Mouse (Mus musculus): ENCODE data around the gene Krtap16-1.
A peak's percentile ranks its signal among the peaks of the same experiment; 100 is the strongest.

Gene Krtap16-1

GRCm38 (mm10) chr11:99986180-99986647 is at the start of gene Krtap16-1:
Gene Krtap16-1, minus strand, starts transcription at chr11:99986597.
- no peak for DNase-seq (ENCODE audit: low spot score)

DNA sequence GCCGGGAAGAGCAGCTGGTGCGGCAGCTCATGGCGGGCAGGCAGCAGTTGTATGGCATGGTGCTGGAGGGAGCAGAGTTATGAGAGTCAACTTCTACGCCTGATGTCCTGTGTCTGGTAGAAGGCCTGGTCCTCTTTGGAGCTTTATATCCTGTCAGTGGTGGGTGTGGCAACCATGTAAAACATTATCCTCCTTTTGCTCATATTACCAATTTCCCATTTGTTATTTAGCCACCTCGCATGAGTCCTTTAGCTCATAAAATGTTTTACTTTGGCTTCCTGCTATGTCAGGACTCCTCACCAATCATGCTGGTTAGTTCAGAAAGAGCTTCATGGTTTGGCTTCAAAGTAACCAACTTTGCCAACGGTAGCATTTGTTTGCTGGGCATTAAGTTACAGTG is 43.4 kb upstream of the Krtap16-1 start, which contains the start of gene Krt33b:
Gene Krt33b (minus strand): TSS at position 101 of the 400 bp plus-strand sequence.
- DNase-seq (ENCODE audit: low spot score) = no peak

DNA sequence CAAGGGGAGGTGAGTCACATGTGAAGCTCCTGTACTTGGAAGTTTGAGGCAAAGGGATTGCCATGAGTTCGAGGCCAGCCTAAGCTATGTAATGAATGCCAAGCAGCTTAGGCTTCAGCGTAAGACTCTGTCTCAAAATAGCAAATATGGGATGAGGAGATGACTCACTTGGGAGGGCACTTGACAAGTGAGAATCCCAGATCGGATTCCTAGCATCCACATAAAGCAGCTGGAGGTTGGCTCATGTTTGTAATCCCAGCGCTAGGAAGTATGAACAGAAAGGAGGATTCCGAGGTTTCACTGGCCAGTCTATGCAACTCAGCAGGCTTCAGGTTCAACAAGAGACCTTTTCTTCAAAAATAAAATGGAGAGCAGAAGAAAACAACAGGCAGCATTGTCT is 35.0 kb upstream of the Krtap16-1 start:
- no peak for DNase-seq (ENCODE audit: low spot score)

DNA sequence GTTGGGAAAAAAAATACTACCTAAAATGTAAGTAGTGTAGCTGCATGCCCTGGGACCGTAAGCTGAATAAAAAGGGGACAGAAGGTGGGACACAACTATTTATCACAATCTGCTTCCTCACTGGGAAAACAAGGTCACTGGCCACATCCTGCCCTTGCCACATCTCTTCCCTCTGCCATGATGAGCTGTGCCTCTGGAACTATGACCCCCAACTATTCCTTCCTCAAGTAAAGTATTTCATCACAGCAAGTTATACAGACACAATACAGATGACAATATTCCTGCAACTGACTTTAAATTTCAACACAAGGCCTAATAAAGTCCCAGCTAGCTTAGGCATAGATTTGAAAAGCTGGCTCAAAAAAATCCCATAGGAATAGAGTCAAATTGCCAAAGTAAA is 33.1 kb upstream of the Krtap16-1 start:
- DNase-seq (ENCODE audit: low spot score) = no peak

DNA sequence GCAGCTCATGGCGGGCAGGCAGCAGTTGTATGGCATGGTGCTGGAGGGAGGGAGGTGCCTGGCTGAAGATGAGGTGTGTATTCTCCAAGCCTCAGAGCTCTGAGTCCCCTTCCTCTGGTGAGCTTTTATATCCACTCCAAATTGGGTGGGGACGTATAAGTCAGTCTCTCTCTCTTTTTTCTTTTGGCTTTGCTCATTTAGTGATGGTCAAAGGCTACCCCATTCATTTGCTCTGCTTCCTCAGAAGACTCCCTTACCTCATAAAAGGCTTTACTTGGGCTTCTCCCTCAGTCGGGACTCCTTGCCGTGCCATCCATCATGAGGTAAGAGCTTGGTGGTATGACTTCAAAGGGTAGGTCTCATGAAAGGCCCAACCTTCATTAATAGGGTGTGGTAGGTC is 29.7 kb upstream of the Krtap16-1 start, which contains the start of gene Krt33a:
Gene Krt33a (minus strand): TSS at position 101 of the 400 bp plus-strand sequence.
- DNase-seq (ENCODE audit: low spot score) = no peak

GRCm38 (mm10) chr11:100013691-100014171 is 27.3 kb upstream of the Krtap16-1 start:
- DNase-seq (ENCODE audit: low spot score) = no peak

DNA sequence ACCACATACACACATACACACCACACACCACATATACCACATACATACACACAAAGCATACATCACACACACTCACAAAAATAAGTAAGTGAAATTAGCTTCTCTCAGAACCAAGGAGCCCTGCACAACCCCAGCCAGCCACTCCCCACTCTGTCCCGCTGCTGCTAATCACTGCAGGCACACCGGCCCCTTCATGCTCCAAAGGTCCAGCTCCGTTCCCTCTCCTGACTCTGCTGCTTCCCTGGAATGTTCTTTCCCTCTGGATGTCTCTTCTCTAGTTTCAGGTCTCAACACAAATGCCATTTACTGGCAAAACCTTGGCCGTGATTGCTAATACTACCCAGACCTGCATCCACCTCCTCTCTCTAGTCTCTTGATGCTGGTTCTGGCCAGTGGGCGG is 24.3 kb upstream of the Krtap16-1 start:
- no peak for DNase-seq (ENCODE audit: low spot score)

DNA sequence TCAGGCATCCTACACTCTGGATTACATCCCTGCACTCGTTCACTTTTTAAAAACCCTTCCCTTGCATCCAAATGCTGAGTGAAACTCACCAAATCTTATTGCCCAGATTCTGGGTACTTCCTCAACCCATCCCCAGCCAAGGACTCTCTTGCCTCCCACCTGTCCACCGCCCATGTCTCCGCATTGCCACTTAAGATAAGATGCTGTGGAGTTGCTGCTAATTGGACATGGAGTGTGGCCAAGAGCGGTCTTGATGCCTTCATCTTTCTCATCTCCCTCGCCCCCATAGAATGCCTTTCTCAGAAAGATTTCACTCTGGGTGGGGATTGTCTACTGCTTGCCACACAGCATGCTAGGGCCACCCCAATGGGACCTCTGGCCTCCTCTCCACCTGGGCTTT is 21.9 kb upstream of the Krtap16-1 start:
- no peak for DNase-seq (ENCODE audit: low spot score)

DNA sequence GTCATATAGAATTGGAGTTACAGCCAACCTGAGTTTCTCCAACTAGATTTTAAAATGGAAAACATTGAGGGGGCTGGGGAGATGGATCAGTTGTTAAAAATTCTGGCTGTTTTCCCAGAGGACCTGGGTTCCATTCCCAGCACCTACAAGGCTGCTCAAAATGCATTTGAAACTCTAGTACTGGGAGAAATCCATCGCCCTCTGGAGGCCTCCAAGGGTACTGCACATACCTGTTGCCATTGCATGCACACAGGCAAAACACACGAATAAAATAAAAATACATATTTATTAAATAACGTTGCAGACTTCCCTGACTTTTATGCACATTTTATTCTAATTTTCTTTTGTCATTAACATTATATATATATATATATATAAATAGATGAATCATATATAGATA is 20.2 kb upstream of the Krtap16-1 start:
- no peak for DNase-seq (ENCODE audit: low spot score)

DNA sequence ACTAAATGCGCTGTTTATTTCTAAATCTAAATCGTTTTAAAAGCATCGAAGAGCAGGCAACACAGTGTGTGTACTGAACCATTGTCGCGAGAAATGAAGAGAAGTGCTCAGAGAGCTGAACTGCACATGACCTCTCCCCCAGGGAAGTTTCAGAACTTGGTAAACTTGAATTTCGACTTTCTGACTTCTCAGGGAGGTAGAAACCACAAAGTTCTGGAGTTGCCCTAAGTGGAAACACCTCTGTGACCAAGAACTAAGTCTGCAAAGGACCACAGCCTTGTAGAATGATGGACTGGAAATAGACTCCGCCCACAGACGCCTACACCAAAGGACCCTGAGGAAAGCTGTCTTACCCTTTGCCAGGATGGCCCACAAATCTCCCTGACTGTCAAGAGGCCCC is 19.5 kb upstream of the Krtap16-1 start:
- no peak for DNase-seq (ENCODE audit: low spot score)

DNA sequence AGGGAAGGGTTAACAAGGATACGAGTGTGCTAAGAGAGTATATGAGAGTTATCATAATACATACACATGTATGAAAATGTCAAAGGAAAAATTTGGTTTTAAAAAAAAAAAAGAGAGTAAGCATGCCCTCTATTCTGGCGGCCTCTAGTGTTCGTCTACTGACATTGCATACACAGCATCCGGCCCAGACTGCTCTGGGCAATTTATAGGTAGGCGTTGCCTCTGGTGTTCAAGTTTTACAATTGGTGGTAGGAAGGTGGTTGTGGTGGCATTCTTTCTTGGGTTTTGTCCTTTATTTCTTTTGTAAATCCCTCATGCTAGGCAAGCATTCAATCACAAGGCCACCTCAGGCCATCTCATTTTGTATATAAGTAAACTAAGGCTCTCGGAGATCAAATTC is 18.4 kb upstream of the Krtap16-1 start:
- peak; percentile 63 for DNase-seq (ENCODE audit: low spot score)

GRCm38 (mm10) chr11:99999091-99999490 is 12.7 kb upstream of the Krtap16-1 start:
- no peak for DNase-seq (ENCODE audit: low spot score)

GRCm38 (mm10) chr11:99994384-99994661 is 7.9 kb upstream of the Krtap16-1 start:
- no peak for DNase-seq (ENCODE audit: low spot score)

- no peak for DNase-seq (ENCODE audit: low spot score)
Observed at GRCm38 (mm10) chr11:99993620-99994383, 7.4 kb upstream of the Krtap16-1 start, which contains the start of gene Krtap17-1. Gene Krtap17-1, minus strand, starts transcription at chr11:99993994.

DNA sequence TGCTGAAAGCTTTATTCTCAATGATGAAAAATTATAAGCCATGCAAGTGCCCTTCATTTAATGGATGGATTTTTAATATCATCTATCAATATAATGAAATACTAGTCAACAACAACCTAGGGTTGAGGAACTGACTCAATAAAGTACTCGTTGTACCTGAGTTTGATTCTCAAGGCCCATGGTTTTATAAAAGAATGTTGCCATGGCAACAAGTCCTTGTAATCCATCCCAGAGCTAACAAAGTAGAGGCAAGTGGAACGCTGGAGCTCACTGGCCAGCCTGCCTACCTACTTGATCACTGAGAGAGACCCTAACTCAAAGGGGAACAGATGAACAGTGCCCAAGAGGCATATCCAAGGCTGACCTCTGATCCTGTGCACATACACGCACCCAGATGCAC is 4.2 kb upstream of the Krtap16-1 start:
- no peak for DNase-seq (ENCODE audit: low spot score)

GRCm38 (mm10) chr11:99989881-99990405 is 3.5 kb upstream of the Krtap16-1 start:
- no peak for DNase-seq (ENCODE audit: low spot score)

DNA sequence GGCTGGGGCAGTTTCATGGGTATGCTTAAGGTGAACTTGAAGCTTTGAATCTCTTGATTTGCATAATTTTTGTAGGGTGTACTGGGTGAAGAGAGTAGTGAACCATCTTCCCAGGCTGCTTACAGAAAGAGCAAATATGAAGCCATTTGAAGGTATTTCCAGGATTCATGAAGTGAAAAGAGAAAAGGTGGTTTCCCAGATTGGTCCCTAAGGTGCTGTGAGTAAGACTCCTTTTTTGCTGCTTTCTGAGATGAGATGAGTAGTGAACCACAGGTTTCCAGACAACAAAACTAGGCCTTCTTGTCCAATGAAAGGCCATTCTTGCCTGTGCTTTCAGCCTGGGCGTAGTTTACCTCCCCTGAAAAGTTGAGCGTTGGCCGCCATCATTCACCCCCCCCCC is 2.1 kb upstream of the Krtap16-1 start:
- DNase-seq (ENCODE audit: low spot score) = no peak

- no peak for DNase-seq (ENCODE audit: low spot score)
Observed at GRCm38 (mm10) chr11:99985291-99986092, 905 bp downstream of the Krtap16-1 start.

DNA sequence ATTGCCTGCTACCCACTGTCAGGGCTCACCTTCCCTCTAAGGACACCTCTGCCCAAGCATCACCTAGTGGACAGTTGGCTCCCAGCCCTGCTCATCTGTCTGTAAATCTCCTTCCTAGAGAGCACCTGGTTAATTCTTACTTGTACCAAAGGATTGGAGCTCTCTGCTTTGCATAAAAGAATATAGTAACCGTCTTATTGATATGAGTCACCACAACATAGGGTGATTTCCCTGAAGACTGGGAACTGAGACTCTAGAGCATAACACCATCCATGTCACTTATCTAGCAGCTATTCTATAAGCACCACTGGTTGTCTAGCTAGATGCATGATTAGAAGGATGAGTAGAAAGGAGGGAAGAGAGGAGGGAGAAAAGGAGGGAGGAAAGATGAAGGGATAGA is 3.0 kb downstream of the Krtap16-1 start:
- no peak for DNase-seq (ENCODE audit: low spot score)

DNA sequence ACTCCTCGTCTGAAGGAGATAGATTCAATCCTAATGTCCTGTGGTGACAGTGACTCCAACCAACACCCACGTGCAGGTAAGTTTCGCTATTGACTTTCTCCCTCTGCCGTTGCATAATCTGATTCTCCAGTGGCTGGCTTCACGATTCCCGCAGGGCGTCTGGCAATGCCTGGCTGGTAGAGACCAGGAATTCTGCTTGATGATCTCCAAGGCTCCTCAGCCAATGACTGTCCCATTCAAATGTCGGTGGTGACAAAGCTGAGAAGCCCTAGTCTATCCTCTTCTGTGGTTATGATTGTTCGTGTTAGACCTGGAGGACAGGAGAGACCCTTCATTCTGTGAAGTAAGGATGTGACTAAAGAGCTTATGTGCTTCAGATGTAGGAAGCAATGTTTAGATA is 3.7 kb downstream of the Krtap16-1 start:
- DNase-seq (ENCODE audit: low spot score) = no peak

- DNase-seq (ENCODE audit: low spot score) = no peak
Observed at GRCm38 (mm10) chr11:99978953-99979352, 7.4 kb downstream of the Krtap16-1 start, which contains the start of gene Krtap29-1. Gene Krtap29-1, minus strand, starts transcription at chr11:99979053.

GRCm38 (mm10) chr11:99965961-99966360 is 20.4 kb downstream of the Krtap16-1 start:
- peak; percentile 33 for DNase-seq (ENCODE audit: low spot score)

DNA sequence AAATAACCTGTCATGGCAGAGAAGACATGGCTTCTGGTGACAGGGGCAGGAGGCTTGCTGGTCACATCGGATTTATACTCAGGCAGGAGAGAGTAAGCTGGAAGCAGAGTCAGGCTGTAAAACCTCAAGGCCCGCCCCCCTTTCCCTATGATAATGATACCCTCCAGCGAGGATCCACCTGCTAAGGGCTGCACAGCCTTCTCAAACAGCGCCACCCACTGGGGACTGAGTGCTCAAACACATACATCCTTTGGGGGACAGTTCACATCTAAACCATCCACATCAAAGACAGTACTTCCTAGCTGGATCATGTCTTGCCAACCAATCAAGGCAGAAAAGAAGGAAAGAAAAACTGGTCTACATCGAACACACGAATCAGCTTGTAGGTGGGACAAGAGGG is 22.2 kb downstream of the Krtap16-1 start:
- DNase-seq (ENCODE audit: low spot score) = peak; percentile 34

Measured in embryo, embryonic 10 days (tissue).